Mouse (Mus musculus) cerebellum, adult 2 months (tissue): ENCODE measurements around the gene Dicer1.
A peak's percentile ranks its signal among the peaks of the same experiment; 100 is the strongest.

Experiments used
- CTCF ChIP-seq: fragments of 200-500 bp; IDR thresholded peaks from 2 replicates; pipeline ENCODE4 v1.5.1; 2011; ENCODE audit warnings: low read depth, mild to moderate bottlenecking, control low read depth, low read length, moderate library complexity, borderline replicate concordance; ENCODE audit not compliant: insufficient read depth
- POLR2A ChIP-seq: fragments of 200-500 bp; IDR thresholded peaks from 2 replicates; pipeline ENCODE4 v1.6.1; 2011; ENCODE audit warnings: low read length, control low read depth, borderline replicate concordance; ENCODE audit not compliant: insufficient read depth

GRCm38 (mm10) chr12:104771941-104772340 is 20.2 kb upstream of the Dicer1 start:
- TF ChIP-seq POLR2A (no peak), CTCF (peak; percentile 31; the same call in 1 of the 2 replicates)
